Mouse (Mus musculus) midbrain, embryonic 11.5 days (tissue): ENCODE measurements around the gene Grk5. TPM values are rescaled to one million over a fixed set of nuclear protein-coding genes. Genes with fewer than 3 reads are reported as not detected.

Experiments used
- ATAC-seq: fragments of 200-750 bp; cut with Nextera tagmentation; 2 replicates; pipeline ENCODE4 v1.8.0; 2017; ENCODE audit warnings: moderate TSS enrichment, moderate library complexity; ENCODE audit not compliant: low FRiP score
- DNase-seq: peaks from one replicate; pipeline ENCODE4 v3.0.0; 2015; ENCODE audit warnings: low spot score; ENCODE audit errors: missing footprints
- H3K27ac ChIP-seq: fragments of 300-500 bp; sonication (generic); 2 replicates; pipeline ENCODE4 v1.5.1; 2014; ENCODE audit warnings: low read depth, low read length
- H3K27me3 ChIP-seq: fragments of 300-500 bp; sonication (generic); 2 replicates; pipeline ENCODE4 v1.6.1; 2014; ENCODE audit warnings: mild to moderate bottlenecking, low read length, moderate library complexity, mixed read lengths; ENCODE audit not compliant: control insufficient read depth, insufficient read depth
- H3K36me3 ChIP-seq: fragments of 300-500 bp; sonication (generic); 2 replicates; pipeline ENCODE4 v1.6.1; 2014; ENCODE audit warnings: mild to moderate bottlenecking, low read length, moderate library complexity, mixed read lengths; ENCODE audit not compliant: control insufficient read depth, insufficient read depth
- H3K4me1 ChIP-seq: fragments of 300-500 bp; sonication (generic); 2 replicates; pipeline ENCODE4 v1.6.1; 2014; ENCODE audit warnings: low read length; ENCODE audit not compliant: control insufficient read depth, insufficient read depth
- H3K4me2 ChIP-seq: fragments of 300-500 bp; sonication (generic); 2 replicates; pipeline ENCODE4 v1.6.1; 2014; ENCODE audit warnings: mild to moderate bottlenecking, moderate library complexity
- H3K4me3 ChIP-seq: fragments of 300-500 bp; sonication (generic); 2 replicates; pipeline ENCODE4 v1.5.1; 2014; ENCODE audit warnings: low read depth, low read length
- H3K9ac ChIP-seq: fragments of 300-500 bp; sonication (generic); 2 replicates; pipeline ENCODE4 v1.6.1; 2014; ENCODE audit warnings: low read length
- H3K9me3 ChIP-seq: fragments of 300-500 bp; sonication (generic); 2 replicates; pipeline ENCODE4 v1.6.1; 2016; ENCODE audit warnings: low read length; ENCODE audit not compliant: control insufficient read depth
- WGBS: fragments of 180-500 bp; shearing (Covaris S2); extraction: QIAGEN DNeasy Blood & Tissue Kit; methylation state at CpG from one replicate; pipeline ENCODE4 v1.1.7; 2014; 5-methylcytosine and 5-hydroxymethylcytosine counted together
- polyA plus RNA-seq: library from polyadenylated mRNA; unstranded; fragments of >200 nt; fragmentation: Nextera tagmentation; extraction: Ambion mirVana; gene quantifications from 2 replicates; pipeline ENCODE4 v1.2.1, GENCODE M21; 2014

Gene Grk5
- polyA plus RNA-seq, 1 experiment from 2014 or later: 2.7 TPM

DNA sequence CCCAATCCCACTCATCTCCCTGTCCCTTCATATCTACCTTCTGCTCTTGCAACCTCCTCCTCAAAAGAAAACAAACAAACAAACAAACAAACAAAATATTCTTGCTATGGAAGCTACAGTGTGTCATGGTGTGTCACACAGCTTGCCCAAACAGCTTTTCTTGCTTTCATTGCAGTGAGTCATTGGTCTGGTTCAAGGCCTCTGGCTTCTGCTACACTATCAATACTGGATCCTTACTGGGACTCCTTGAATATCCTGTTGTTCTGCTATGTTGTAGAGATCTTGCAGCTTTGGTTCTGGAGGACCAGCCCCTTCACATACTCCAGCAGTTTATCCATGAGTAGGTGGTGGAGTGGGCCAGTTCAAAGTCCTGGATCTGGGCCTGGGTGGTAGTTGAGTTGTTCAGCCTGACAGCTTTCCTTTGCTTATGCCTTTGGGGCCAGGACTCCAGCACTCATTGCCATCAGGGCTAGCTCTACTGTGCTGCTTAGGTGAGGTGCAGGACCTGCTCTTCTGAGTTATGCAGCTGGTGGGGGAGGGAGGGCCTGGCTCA lies 66.7 kb downstream of the Grk5 start:
- no peaks in the 10 kb centered on the region for H3K36me3 ChIP-seq
- H3K9ac ChIP-seq: no peak overlapping the region
- no peaks in the 10 kb centered on the region for H3K27me3 ChIP-seq
- no peak overlapping the region for H3K4me2 ChIP-seq
- no peaks in the 10 kb centered on the region for H3K9me3 ChIP-seq
- DNase-seq (no peak), ATAC-seq (no peak)
- no peak overlapping the region for H3K27ac ChIP-seq
- H3K4me3 ChIP-seq: no peak overlapping the region
- H3K4me1 ChIP-seq: no peaks in the 10 kb centered on the region

DNA sequence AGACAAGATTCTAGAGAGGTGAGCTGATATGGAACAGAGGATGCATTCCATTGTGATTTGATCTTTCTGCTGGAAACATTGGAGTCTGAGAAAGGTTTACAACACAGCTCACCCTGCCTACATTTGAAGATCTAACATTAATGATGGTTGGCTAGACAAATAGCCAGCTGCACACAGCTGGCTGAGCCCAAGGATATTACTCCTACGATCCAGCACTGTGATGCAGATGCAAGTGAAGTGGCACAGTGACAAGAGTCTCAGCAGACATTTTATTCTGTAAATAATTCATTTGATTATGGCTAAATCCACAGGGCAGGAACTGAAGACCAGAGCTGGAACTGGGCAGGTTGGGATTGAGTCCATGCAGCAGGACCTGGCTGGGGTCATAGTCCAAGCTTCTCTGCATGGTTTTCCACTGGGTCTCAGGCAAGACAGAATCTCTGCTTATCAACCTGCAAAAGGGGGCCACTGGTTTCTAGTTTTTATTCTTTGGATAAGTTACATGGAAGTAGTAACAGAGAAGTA lies 70.2 kb downstream of the Grk5 start:
- 92% methylated on average over 1 of the region's 1 CpGs for WGBS
- Histone ChIP-seq H3K27me3 (no peaks in the 10 kb centered on the region), H3K27ac (no peak overlapping the region), H3K9me3 (no peaks in the 10 kb centered on the region), H3K36me3 (no peaks in the 10 kb centered on the region), H3K4me2 (no peak overlapping the region), H3K4me1 (0 out of 2 replicates have a peak, but pooled peaks cover 2% of the 10 kb centered on the region), H3K4me3 (no peak overlapping the region), H3K9ac (no peak overlapping the region)
- ATAC-seq (no peak), DNase-seq (no peak)

DNA sequence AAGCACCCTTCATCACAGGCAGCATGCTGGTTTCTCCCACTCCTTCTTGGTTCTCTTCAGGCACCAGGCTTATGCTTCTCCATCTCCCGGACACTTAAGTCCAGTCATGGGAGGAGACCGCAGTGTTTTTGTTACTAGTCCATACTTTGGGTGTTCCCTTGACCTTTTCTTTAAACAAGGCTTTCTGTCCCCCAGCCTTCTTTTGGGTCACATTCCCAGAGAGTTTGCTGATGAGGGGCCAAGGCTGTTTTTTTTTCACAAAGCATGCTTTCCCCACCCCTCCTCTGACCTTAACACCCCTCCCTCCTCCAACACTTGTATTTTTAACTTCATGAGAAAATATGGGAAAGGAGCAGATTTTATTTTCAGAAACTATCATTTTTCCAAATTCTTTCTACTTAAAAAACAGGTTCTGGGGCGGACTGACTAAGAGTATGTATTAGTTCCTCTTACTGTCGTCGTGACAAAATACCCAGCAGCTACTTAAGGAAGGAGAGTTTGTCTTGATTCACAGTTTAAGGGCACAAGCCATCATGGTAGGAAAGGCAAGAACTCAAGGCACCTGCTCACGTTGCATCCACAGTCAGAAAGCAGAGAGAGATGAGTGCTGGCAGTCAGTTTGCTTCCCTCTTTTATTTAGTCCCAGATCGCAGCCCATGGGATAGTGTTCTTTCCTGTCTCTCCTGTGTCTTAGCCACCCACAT lies 73.0 kb downstream of the Grk5 start:
- no peak overlapping the region for H3K4me3 ChIP-seq
- H3K36me3 ChIP-seq: no peaks in the 10 kb centered on the region
- ATAC-seq: no peak
- H3K27me3 ChIP-seq: no peaks in the 10 kb centered on the region
- H3K9me3 ChIP-seq: no peaks in the 10 kb centered on the region
- 88% methylated on average over 7 of the region's 7 CpGs for WGBS
- H3K27ac ChIP-seq: no peak overlapping the region
- H3K9ac ChIP-seq: no peak overlapping the region
- H3K4me2 ChIP-seq: no peak overlapping the region
- DNase-seq: no peak
- 0 out of 2 replicates have a peak, but pooled peaks cover 2% of the 10 kb centered on the region for H3K4me1 ChIP-seq

DNA sequence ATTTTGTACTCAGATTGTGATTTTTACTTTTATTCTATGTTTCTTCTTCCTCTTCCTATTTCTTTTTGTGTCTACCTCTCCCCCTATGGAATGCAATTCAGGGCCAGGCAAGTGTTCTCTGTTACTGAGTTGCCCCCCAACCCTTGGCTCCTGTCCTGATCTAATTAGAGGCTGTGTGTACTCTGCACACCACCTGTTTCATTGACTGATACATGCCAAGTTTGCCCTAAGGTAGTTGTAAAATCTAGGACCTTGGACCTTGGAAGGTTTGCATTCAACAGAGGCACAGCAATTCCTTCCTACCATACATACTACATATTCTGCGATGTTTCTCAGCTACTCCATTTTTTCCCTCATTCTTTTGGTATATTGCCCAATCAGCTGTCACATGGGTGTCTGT lies 78.4 kb downstream of the Grk5 start:
- Histone ChIP-seq H3K36me3 (no peaks in the 10 kb centered on the region), H3K9ac (no peak overlapping the region), H3K9me3 (no peaks in the 10 kb centered on the region), H3K27ac (no peak overlapping the region), H3K27me3 (no peaks in the 10 kb centered on the region), H3K4me1 (0 out of 2 replicates have a peak, but pooled peaks cover 2% of the 10 kb centered on the region), H3K4me3 (no peak overlapping the region), H3K4me2 (no peak overlapping the region)
- 89% methylated on average over 1 of the region's 1 CpGs for whole genome bisulfite sequencing
- no peak for DNase-seq
- no peak for ATAC-seq

DNA sequence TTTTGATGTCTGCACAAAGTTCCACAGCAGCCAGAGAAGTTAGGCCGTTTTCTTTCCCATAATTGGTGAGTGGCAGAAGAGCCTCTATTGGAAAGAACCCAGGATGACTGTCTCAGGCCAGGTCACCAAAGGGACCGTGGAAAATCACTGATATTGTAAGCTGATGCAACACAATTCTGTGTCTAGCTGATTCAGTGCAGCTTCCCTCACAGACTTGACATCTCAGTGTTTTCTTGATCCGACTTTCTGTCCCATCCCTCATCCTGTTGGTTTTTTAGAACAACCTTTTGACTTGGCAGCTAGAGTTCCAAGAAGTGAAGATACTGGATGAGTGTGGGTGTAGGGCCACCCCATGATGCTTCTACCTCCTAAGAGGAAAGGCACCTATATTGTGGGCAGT lies 80.9 kb downstream of the Grk5 start:
- Histone ChIP-seq H3K36me3 (no peaks in the 10 kb centered on the region), H3K9me3 (no peaks in the 10 kb centered on the region), H3K4me3 (no peak overlapping the region), H3K9ac (no peak overlapping the region), H3K4me2 (no peak overlapping the region), H3K27me3 (no peaks in the 10 kb centered on the region), H3K4me1 (no peaks in the 10 kb centered on the region), H3K27ac (no peak overlapping the region)
- DNase-seq (no peak), ATAC-seq (no peak)
- 80% methylated on average over 3 of the region's 3 CpGs for WGBS

DNA sequence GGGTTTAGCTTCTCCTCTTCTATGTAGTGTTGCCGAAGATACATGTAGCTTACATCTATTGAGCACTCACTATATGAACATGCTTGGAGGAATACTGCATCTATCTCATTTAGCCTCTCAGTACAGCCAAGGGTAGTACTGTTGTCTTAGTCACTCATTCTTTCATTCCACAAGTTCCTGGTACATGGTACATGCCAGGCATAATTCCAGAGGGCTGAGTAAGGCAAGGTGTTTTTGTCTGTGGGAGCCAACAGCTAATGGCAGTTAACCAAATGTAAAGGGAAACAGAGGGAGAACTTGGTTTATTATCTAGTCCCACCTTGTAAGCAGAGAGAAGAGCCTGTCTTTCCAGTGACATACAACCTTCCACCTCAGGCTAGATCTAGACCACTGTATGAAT lies 82.0 kb downstream of the Grk5 start:
- H3K4me3 ChIP-seq: no peak overlapping the region
- no peak for ATAC-seq
- no peaks in the 10 kb centered on the region for H3K4me1 ChIP-seq
- no peak overlapping the region for H3K27ac ChIP-seq
- no peak overlapping the region for H3K9ac ChIP-seq
- H3K9me3 ChIP-seq: no peaks in the 10 kb centered on the region
- H3K36me3 ChIP-seq: no peaks in the 10 kb centered on the region
- H3K27me3 ChIP-seq: no peaks in the 10 kb centered on the region
- H3K4me2 ChIP-seq: no peak overlapping the region
- 91% methylated on average over 1 of the region's 1 CpGs for WGBS
- DNase-seq: no peak

GRCm38 (mm10) chr19:60972281-60973015 lies 82.9 kb downstream of the Grk5 start:
- no peak overlapping the region for H3K9ac ChIP-seq
- no peaks in the 10 kb centered on the region for H3K27me3 ChIP-seq
- no peaks in the 10 kb centered on the region for H3K36me3 ChIP-seq
- no peak overlapping the region for H3K4me2 ChIP-seq
- H3K9me3 ChIP-seq: no peaks in the 10 kb centered on the region
- WGBS: 76% methylated on average over 1 of the region's 1 CpGs
- no peak overlapping the region for H3K27ac ChIP-seq
- H3K4me1 ChIP-seq: no peaks in the 10 kb centered on the region
- DNase-seq: no peak
- no peak for ATAC-seq
- no peak overlapping the region for H3K4me3 ChIP-seq

GRCm38 (mm10) chr19:60973508-60973907 lies 84.0 kb downstream of the Grk5 start:
- no peak overlapping the region for H3K27ac ChIP-seq
- H3K4me2 ChIP-seq: no peak overlapping the region
- DNase-seq: no peak
- H3K9me3 ChIP-seq: no peaks in the 10 kb centered on the region
- no peaks in the 10 kb centered on the region for H3K4me1 ChIP-seq
- no peaks in the 10 kb centered on the region for H3K27me3 ChIP-seq
- no peak overlapping the region for H3K9ac ChIP-seq
- H3K36me3 ChIP-seq: no peaks in the 10 kb centered on the region
- no peak for ATAC-seq
- H3K4me3 ChIP-seq: no peak overlapping the region
- 85% methylated on average over 2 of the region's 2 CpGs for WGBS

DNA sequence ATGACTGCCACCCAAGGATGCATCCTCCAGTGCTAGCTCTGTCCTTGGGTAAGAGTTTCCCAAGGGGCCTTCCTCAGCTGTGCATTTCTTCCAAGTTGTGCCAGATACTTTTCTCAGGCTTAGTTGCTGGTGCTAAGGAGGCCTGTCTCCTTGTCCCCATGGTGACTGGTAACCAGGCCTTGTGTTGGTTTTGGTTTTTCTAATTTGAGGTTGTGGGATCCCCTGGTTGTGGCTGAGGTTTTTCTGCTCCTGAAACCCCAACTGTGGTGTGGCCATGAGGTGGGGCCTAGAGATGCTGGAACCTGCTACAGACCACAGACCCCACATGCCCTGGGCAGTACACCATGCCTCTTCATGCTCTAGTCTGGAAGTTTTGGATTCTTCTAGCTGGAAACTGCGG lies 90.0 kb downstream of the Grk5 start:
- H3K9me3 ChIP-seq: no peaks in the 10 kb centered on the region
- no peak overlapping the region for H3K4me2 ChIP-seq
- H3K9ac ChIP-seq: no peak overlapping the region
- WGBS: 81% methylated on average over 1 of the region's 1 CpGs
- no peak overlapping the region for H3K4me3 ChIP-seq
- no peaks in the 10 kb centered on the region for H3K4me1 ChIP-seq
- H3K27ac ChIP-seq: no peak overlapping the region
- no peaks in the 10 kb centered on the region for H3K27me3 ChIP-seq
- no peak for DNase-seq
- H3K36me3 ChIP-seq: no peaks in the 10 kb centered on the region
- no peak for ATAC-seq
